Mouse (Mus musculus): ENCODE results near the gene Gstt1. TPM values are rescaled to one million over a fixed set of nuclear protein-coding genes. Genes with fewer than 3 reads are reported as not detected.

The Gstt1 gene
- total and polyA plus RNA-seq, 3 experiments = 1.3 to 3.8 TPM; not detected in 1

GRCm38 (mm10) chr10:75760311-75760710 is 38.1 kb downstream of the Gstt1 start:
- peaks cover 5 to 12% of the 10 kb centered on the region in 2 experiments for H3K36me3 ChIP-seq (ENCODE audit: control insufficient read depth in 1 of 2, insufficient read depth in 2 of 2, low read length in 2 of 2)
- TF ChIP-seq MXI1 (IDR thresholded peaks at IDR 0.05; ENCODE audit: low read depth, low read length) = no peak
- peak in 1 of 3 experiments; percentile 13; a peak in 1 of 6 replicates for TF ChIP-seq CTCF (IDR thresholded peaks at IDR 0.05 in 2 of 3, conservative IDR thresholded peaks at IDR 0.05 in 1 of 3; ENCODE audit: control insufficient read depth in 1 of 3, insufficient read depth in 1 of 3, low read depth in 2 of 3, low read length in 3 of 3, poor library complexity in 1 of 3, severe bottlenecking in 1 of 3)
- H3K9me3 ChIP-seq (replicated peaks; ENCODE audit: insufficient read depth, low read length) = no peaks in the 10 kb centered on the region
- H3K4me1 ChIP-seq (ENCODE audit: control insufficient read depth in 1 of 2, insufficient read depth in 2 of 2, low read length in 2 of 2) = peaks cover 0 to 8% of the 10 kb centered on the region in 2 experiments; a peak in 2 of 4 replicates
- no peaks in the 10 kb centered on the region for H3K27me3 ChIP-seq (ENCODE audit: control insufficient read depth in 1 of 2, insufficient read depth in 2 of 2, low read length in 2 of 2)
- H3K4me3 ChIP-seq (ENCODE audit: control insufficient read depth in 1 of 2, insufficient read depth in 1 of 2, low read depth in 2 of 2, low read length in 2 of 2) = no peak overlapping the region
- peak; percentile 38 for DNase-seq (ENCODE audit: low read depth, low spot score)
- H3K9ac ChIP-seq (ENCODE audit: control insufficient read depth, low read depth, low read length, poor library complexity, severe bottlenecking) = no peak overlapping the region
- H3K79me2 ChIP-seq (ENCODE audit: control insufficient read depth, insufficient read depth, low read length, poor library complexity) = peaks cover 32% of the 10 kb centered on the region
- no peak overlapping the region for H3K27ac ChIP-seq (ENCODE audit: control insufficient read depth, low read depth, low read length)

GRCm38 (mm10) chr10:75756719-75757118 is 41.7 kb downstream of the Gstt1 start:
- Histone ChIP-seq H3K79me2 (ENCODE audit: control insufficient read depth, insufficient read depth, low read length, poor library complexity) (peaks cover 17% of the 10 kb centered on the region), H3K4me3 (ENCODE audit: control insufficient read depth in 1 of 2, insufficient read depth in 1 of 2, low read depth in 2 of 2, low read length in 2 of 2) (no peak overlapping the region), H3K9me3 (replicated peaks; ENCODE audit: insufficient read depth, low read length) (no peaks in the 10 kb centered on the region), H3K36me3 (ENCODE audit: control insufficient read depth in 1 of 2, insufficient read depth in 2 of 2, low read length in 2 of 2) (peaks cover 2 to 8% of the 10 kb centered on the region in 2 experiments), H3K9ac (ENCODE audit: control insufficient read depth, low read depth, low read length, poor library complexity, severe bottlenecking) (no peak overlapping the region), H3K27ac (ENCODE audit: control insufficient read depth, low read depth, low read length) (no peak overlapping the region), H3K4me1 (ENCODE audit: control insufficient read depth in 1 of 2, insufficient read depth in 2 of 2, low read length in 2 of 2) (no peaks in the 10 kb centered on the region), H3K27me3 (ENCODE audit: control insufficient read depth in 1 of 2, insufficient read depth in 2 of 2, low read length in 2 of 2) (no peaks in the 10 kb centered on the region)
- no peak for TF ChIP-seq JUND (IDR thresholded peaks at IDR 0.05; ENCODE audit: low read depth, low read length)
- no peak for TF ChIP-seq MYB (IDR thresholded peaks at IDR 0.05; ENCODE audit: low read depth, low read length)
- TF ChIP-seq ELF1 (IDR thresholded peaks at IDR 0.05; ENCODE audit: low read depth, low read length) = no peak
- TF ChIP-seq POLR2AphosphoS5 (IDR thresholded peaks at IDR 0.05; ENCODE audit: borderline replicate concordance, low read depth, low read length) = no peak
- no peak for TF ChIP-seq ZMIZ1 (IDR thresholded peaks at IDR 0.05; ENCODE audit: low read depth, low read length)
- no peak for TF ChIP-seq MAFK (IDR thresholded peaks at IDR 0.05; ENCODE audit: borderline replicate concordance, low read depth, low read length)
- TF ChIP-seq UBTF (IDR thresholded peaks at IDR 0.05; ENCODE audit: borderline replicate concordance, insufficient read depth, low read depth, low read length) = no peak
- TF ChIP-seq SMC3 (IDR thresholded peaks at IDR 0.05; ENCODE audit: low read depth, low read length) = no peak
- TF ChIP-seq MXI1 (IDR thresholded peaks at IDR 0.05; ENCODE audit: low read depth, low read length) = no peak
- no peak for TF ChIP-seq RCOR1 (IDR thresholded peaks at IDR 0.05; ENCODE audit: low read depth, low read length)
- no peak for TF ChIP-seq SIN3A (IDR thresholded peaks at IDR 0.05; ENCODE audit: low read length)
- TF ChIP-seq TAL1 (IDR thresholded peaks at IDR 0.05; ENCODE audit: low read length) = no peak
- TF ChIP-seq TBP (IDR thresholded peaks at IDR 0.05; ENCODE audit: low read depth, low read length) = no peak
- no peak for TF ChIP-seq USF2 (IDR thresholded peaks at IDR 0.05; ENCODE audit: borderline replicate concordance in 1 of 2, insufficient read depth in 1 of 2, low read depth in 1 of 2, low read length in 2 of 2)
- no peak for TF ChIP-seq KAT2A (conservative IDR thresholded peaks at IDR 0.05; ENCODE audit: low read depth, low read length)
- TF ChIP-seq CHD2 (IDR thresholded peaks at IDR 0.05; ENCODE audit: low read length) = no peak
- no peak for TF ChIP-seq POLR2A (IDR thresholded peaks at IDR 0.05; ENCODE audit: control insufficient read depth in 1 of 2, insufficient read depth in 1 of 2, low read depth in 1 of 2, low read length in 2 of 2, poor library complexity in 1 of 2)
- no peak for DNase-seq (ENCODE audit: low read depth, low spot score)

Data from MEL (cell line).